Mouse (Mus musculus) right cerebral cortex, postnatal 4 days (tissue): Measurements from ENCODE around the gene Tmem131.

Experiments used
- DNase-seq: peaks from one replicate; pipeline ENCODE4 v3.0.0-alpha.2; 2022

Tmem131 gene

DNA sequence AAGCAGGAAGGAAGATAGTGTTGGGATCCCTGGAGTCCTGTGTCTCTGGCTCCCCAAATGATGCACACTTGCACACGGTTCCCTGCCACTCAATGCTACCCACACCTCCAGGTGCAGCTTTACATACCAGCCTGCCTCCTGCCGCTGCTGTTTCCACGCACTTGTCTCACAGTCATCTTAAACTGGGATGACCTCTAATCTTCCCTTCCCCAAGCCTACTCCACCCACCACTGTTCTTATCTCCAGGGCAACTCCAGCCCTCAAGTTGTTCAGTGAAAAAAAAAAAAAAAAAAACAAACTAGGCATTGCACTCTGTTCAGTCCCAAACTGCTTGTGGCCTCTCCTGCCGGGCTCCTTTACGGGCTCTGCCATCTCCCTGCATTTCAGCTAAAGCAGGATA, at the start of gene Tmem131:
Gene Tmem131 (minus strand): TSS at position 14 of the 400 bp plus-strand sequence.
- no peak for DNase-seq

DNA sequence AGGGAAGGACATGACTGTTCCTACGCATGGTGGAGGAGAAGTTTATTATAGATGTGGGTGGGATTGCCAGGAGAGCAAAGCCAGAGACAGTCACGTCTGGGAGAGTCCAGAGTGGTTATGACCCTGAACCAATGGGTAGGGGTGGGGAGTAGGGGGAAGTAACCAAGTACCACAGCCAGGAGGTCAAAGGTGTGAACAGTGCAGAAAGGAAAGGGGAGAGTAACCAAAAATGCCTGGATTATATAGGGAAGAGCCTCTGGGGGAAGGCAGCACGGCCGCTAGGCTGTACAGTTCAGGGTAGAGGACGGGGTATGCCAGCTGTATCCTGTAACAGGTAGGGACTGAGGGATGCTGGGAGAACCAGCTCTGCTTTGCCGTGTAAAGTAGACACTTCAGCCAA, 45.1 kb upstream of the Tmem131 start:
- DNase-seq, result no peak

DNA sequence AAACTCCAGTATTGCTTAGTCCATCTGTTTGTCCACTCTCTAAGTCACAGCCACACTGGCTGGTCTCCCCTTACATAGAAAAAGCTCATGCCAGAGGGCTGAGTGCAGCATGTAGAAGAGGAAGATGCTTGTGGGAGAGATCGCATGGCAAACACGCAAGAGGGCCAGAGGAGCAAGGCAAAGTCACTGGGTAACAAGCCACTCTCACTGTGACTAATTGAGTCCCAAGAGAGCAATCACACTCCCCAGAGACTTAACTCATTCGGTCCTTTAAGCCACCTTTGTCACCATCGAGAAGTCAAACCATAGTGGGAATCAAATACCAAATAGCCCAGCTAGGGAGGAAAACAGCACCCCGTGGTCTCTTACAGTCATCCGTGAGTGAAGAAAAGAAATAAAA, 44.7 kb upstream of the Tmem131 start:
- DNase-seq, result no peak

DNA sequence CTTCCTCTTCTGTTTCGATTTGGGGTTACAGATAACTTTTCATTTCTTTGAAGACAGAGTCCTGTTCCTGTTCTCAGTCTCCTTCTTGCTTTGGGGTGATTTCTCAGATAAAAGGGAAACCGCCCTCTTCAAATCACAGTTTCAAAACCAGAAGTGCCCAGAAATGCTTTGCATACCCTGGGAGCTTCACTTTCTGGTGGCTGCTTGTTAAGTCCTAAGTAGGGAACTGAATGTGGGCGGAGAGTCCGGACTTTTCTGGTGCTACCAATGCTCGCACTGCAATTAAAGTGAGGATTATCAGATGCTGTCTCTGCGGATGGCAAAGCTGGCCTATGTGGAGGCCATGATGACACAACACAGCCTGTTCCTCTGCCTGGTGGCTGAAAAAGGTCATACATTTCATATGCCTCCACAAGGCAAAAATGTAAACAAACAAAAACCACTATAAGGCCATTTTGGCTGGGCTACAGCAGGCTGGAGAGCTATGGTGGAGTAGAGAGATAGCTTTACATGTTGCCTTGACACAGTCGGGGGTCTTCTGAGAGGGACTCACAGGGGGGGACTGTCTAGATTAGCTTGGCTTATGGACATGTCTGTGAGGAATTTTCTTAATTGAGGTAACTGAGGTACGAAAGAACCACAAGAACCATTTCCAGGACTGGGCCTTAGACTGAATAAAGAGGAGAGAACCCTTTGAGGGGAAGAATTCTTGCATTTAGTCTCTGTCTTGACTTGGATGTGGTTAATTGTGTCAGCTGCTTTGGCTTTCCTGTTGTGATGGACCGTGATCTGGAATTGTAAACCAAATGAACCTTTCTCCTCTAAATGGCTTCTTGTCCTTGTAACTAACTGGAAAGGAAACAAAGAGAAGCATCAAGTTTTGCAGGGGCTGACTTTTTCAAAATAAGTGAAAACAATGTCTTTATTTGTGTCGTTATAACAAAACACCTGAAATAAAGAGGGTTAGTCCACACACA, 44.0 kb upstream of the Tmem131 start:
- DNase-seq, result no peak

DNA sequence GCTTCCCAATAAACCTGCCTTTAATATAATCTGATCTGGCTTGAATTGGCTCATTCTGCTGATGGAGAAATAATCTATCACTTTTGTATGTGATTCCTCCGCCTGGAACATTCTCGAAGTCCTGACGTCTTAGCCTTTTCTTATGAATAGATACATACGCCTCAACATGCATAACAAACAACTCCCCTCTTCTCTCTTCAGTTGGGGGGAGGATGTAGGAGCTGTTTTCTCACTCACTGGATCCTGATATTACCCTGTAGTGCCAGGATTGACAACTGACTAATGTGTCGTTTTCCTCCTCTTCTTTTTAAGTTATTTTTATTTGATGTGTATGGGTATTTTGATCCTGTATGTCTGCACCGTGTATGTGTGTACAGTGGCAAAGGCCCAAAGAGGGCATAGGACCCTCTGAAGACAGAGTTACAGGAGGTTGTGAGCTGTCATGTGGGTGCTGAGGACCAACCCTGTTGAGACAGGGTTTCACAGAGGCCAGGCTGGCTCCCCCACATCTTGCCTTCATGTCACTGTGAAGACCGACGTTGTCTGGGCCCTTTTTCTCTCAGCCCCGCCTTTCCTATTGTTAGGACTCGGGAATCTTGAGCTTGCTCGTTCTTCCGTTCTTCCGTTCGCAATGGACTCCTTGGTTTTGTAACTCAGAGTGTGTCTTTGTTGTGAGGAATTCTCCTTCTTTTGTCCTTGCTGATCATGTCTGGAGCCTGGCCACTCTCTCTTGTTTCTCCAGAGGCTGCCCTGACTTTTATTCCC, 43.1 kb upstream of the Tmem131 start:
- no peak for DNase-seq

DNA sequence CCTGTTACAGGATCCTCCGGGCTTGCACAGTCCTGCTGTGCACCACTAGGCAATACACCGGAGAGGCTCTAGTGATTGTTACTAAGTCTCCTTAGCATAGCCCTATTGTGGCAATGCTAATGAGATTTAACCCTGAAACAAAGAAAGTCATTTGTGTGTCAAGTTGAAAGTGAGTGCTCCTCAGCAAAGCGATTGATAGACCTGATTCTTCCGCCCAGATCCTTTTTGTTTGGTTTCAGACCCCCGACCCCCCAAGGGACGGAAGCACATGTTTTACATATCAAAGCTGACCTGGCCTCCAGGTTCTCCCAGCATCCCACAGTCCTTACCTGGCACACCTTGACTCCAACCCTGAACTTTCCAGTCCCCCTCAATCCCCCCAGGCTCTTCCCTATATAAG, 42.4 kb upstream of the Tmem131 start:
- DNase-seq, result no peak

DNA sequence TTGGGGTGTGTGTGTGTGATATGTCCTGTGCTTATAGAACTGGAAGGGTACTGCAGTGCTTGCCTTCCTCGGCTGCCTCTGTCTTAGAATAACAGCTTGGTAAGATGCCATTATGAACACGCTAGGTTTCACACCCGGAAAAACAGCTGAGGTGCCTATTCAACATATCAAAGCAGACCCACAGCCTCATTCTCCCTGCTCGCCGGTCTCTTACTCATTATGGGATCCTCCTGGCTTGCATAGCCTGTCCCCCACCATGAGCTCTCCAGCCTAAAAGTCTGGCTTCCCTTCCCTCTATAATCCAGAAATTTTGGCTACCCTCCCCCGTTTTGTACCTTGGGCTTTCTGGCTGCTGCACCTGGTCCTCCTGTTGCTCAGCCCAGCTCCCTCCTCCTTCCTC, 40.9 kb upstream of the Tmem131 start:
- no peak for DNase-seq

DNA sequence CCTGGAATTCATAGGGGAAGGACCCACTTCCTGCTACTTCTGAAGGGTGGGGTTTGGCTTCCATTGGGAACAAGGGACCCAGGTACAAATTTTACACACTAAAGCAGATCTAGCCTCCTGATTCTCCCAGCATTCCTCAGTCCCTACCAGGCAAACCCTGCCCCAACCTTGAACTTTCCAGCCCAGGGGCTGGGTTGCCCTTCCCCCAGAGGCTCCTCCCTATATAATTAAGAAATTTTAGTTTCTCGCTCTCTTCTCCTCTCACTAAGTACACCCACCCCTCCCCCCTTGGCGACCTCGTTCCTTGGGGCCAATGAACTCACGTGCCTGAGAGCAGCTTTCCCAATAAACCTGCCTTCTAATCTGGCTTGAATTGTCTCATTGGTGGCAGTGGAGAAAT, 40.3 kb upstream of the Tmem131 start:
- DNase-seq, result no peak

DNA sequence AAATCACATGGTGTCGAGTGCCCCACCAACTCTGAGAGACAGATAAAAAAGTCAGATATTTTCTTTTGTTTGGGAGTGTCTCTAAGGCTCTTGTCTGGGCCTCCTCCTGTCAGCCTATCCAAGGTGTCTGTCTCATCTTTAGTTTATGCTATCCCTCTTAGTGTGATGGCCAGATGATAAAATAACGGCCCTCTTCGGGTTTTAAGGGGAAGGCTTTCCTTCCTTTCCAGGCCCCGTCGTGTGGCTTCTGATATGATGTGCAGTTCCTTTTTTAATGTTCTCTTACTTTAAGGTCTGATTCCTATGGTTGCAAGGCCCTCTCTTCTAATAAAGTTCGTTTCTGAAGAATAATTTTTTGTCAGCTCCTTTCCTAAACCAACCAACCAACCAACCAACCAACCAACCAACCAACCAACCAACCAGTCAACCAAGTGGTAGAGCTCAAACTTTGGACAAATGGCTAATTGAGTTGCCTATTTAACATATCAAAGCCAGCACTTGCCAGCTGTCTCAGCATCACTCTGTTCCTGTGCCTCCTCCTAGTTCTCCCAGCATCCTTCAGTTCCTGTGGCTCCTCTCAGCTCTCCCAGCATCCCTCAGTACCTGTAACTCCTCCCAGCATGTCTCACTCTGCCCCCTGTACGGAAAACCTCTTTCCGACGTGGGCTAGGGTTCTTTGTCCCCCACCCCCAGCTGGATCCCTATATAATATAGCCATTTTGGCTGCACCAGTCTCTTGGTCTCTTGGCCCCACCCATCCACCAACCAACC, 38.9 kb upstream of the Tmem131 start:
- DNase-seq, result no peak

DNA sequence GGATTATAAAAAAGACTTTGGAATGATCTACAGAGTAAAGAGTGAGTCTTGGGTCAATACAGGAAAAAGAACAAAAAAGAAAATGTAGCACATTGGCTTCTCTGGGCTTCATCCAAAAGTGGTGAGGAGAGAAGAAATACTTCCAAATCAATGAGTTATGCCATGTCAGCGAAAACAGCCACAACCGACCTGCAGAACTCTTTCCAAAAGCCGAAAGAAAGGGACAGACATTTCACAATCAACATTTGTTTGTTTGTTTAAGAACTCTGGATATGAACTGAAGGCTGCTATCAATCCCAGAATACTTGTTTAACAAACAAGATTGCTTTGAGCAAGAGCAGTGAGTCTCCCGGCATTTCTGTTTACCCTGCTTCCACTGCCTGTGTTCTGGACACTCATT, 33.3 kb upstream of the Tmem131 start:
- no peak for DNase-seq

DNA sequence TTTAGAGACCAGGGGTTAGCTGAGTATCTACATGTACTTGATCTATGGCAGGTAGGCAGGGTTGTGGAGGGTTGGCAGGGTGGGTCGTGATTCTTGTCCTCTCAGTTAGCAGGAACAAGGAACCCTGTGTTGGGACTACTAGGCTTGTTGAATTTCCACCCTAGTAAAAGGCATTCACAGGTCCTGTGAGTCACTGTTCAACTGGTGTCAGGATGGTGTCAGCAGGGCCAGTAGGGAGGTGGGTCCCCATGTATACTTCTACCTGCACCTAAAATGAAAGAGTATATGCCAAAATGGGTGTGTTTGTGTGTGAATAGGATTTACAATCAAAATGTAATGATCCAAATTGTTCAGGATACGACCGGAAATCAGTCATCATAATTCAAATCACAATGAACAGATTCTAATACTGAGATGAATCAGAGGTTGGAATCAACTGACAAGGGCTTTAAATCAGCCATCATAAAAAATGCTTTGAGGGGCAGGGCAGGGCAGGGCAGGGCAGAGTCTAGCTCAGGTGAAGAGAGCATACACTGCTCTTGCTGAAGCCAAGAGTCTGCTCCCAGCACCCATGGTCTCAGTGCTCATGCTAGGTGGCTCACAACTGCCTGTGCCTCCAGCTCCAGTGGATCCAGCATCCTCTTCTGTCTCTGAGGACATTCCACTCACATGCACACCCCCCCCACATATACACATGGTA, 27.6 kb upstream of the Tmem131 start:
- DNase-seq, result no peak

DNA sequence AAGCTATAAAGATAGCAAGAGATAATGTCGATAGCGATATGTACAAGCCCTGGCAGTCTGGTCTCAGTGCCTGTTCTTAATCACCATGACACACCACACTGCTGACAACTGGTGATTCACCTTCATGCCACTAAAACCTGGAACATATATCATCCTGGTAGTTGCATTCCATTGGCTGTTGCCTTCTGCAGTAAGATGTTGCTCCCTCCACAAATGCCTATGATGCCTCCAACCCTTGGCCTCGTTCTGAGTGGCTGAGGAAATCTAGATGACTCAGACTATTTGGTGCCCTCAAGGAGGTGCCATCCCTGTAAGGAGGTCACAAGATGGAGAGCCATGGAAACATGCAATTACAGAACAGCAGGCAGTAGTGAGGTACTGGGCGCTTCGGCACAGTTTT, 22.4 kb upstream of the Tmem131 start:
- no peak for DNase-seq

DNA sequence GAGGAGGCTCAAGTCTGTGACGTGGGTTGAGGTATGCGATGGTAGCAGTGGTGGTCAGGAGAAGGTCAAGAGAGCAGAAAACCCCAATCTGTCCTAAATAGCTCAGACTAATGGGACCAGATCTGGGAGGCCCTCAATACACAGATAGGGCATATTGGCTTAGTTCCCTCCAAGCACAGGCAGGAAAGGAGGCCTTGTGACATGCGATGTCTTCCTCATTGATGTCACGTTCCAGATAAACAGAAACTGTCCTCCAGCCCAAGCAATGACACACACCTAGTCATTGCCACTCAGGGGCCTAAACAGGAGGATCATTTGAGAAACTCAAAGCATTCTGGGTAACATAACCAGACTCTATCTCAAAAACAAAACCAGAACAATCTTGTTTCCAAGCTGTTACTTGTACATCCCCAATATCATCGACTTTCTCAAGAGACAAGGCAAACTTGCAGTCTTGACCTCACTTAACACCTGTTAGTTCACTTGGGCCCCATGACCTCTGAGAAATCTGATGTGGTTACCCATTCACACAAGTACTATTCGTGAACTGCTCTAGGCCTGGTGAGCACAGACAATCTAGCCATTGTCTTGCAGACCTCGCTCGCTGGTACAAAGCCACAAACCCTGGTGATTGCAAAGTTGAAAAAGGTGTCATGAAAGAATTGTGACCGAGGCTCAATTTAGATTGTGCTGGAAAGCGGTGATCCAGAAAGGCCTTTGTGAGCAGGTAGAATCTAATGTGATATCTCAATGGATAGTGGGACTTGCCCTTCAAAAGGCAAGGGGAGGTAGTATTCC, 19.1 kb upstream of the Tmem131 start:
- DNase-seq, result no peak

DNA sequence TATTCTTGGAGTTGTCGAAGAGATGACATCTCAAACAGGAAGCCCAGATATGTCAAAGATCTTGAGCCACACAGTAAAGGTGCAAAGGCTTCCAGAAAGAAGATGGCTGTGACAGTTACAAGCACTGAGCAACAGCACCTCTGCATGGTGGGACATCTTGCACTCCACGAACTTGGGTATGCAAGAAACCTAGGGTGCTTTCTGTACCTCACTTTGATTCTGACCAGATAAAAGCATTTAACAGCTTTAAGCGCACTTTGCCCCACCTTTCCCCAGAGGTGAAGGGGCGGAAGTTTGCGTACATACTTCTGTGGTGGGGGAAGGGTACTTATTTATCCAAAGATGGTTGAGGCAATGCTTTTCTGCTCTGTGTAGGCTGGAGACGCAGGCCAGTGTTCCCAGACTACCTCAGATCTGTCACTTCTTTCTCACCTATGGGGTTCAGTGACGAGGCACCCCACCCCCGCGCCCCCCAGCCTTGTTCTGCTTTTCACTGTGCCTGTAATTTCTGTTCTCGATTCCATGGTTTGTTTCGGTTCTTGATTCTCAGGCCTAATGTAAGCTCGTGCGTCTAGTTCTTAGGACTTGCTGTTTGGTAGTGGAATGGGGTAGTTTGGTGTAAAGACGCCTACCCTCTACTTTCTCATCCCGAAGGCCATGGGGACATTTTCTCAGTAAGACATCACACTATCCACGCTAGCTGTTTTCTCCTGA, 17.2 kb upstream of the Tmem131 start:
- DNase-seq, result no peak

DNA sequence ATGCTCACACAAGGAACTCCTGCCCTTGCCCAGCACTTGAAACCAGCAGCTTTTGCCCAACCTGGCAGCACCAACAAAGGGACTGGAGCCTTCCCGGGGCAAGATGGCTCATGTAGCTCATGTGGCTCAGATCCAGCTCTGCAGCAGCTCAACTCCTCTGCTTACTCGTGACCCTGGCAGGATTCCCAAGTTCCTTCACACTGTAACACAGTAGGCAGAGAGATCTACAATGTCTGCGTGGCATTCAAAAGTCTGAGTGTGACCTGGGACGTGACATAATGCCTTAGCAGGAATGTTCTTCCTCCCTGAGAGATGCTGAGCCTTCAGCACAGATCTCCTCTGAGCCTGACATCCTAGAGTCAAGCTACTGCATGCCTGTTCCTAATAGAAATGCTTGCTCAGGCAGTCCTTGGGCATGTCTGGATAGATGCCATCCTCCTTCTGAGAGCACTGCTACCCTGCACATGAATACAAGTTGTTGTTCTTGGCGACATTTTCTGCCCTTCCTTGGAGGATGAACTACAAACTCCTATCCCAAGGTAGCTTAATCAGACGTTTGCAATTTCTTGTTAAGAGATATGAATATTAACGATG, 6.2 kb upstream of the Tmem131 start:
- DNase-seq, result peak; percentile 18

DNA sequence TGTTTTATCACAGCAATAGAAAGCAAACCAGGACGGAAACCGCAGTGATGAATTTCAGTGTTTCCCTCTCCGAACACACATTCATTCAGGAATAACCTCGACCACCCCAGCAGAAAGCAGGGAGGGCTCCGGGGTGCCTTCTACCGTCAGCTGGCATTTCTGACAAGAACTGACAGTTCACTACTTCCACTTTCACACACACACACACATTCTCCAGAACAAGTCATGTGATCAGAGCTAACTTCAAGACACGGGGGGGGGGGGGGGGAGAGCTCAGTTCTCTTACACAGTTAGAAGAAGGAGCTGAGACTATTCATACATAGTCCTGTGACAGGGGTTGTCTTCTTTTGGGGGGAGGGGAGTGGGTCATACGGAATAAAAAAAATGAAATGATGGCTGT, 4.0 kb upstream of the Tmem131 start:
- no peak for DNase-seq

DNA sequence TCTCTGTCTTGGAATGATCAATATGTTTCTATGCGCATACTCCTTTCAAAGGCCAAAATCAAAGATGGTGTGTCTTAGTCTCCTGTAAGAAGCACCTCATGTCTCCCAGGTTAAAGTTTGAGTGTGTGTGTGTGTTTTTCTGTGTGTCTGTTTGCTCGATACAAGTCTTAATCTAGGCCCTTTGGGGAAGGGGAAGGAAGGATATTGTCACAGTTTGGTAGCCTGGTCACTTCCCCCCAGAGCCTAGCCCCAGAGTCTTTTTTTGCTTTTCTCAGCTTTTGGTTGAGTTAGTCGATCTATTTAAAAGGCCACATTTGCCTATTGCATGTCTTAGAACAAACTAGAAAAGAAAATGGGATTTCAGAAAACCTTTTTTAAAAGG, 3.1 kb downstream of the Tmem131 start:
- no peak for DNase-seq

DNA sequence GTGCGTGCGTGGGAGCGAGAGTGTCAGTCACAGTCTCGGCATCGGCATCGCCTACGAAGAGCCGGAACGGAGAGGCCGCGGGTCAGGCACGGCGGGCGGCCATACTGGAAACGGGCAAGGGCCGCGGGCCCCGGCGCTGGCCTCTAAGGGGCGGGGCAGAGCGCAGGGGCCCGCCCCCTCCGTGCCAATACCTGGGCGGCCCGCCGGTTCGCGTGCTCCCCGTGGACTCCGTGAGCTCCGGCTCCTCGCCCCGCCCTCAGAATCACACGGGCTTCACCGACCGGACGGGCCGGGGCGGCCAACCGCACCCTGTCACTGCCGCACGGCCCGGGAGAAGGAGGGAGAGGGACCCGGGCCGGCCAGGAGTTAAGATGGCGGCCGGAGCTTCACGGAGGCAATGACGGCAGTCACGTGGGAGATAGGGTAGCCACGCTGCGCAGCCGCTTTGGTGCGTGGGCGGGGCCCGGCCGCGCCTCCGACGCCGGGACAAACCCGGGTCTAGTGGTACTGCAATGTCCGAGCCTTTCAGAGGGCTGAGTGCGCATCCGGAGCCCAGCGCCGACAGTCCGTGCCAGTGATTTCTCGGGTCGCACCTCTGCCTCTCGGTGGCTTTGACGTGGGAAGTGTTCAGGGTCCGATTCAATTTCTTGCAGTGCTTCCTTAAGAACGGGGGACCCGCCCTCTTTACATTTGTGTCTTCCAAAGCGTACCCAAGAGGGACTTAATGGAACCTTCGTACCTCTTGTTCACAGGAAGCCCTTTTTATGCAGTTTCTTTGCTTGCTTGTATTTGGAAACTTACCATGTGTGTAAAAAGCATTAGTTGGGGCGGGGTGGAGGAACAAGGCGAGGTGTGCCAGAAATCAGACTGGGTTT, 3.7 kb downstream of the Tmem131 start:
- DNase-seq, result peak; percentile 90

DNA sequence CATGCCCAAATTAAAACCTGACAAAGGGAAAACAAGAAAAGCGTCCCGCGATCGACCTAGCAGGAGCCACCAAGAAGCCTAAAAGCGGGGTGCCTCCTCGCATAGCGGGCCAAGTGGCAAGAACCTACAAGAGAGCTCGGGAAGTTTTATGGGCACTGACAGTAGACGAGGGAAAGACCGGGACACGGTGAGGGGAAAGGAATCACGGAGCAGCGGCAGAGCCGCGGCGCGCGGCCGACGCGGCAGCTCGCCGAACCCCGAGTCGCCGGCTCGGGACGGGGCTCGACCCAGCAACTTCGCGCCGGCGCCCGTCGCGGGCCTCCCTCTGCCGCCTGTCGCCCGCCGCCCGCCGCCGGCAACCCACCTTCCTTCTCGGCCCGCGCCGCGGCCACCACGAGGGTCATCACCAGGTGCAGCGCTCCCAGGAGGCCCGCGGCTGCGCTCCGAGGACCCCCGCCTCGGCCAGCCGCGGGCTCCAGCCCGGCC, 4.6 kb downstream of the Tmem131 start:
- DNase-seq, result peak; percentile 31

DNA sequence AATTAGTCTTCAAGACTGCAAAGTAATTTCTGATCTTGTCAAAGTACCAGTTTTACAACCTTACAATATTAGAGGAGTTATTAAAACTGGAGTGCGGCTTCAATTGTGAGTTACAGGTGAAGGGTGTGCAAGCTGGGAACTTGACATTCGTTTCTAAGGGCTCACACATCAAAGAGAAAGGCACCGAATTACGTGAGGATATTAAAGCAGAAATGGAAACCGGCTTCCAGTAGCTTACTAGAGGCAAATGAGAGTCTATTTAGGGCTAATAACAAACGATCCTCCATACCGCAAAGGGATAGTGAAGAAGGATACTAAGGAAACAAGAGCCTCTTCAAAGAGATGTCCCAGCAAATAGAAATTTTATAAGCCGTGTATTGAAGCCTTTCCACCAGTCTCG, 5.1 kb downstream of the Tmem131 start:
- no peak for DNase-seq
